Mouse (Mus musculus) myocyte (in vitro differentiated cells): ENCODE results near the gene Sh2d4b. TPM values are rescaled to one million over a fixed set of nuclear protein-coding genes. Genes with fewer than 3 reads are reported as not detected.

Experiments
- H3K27me3 ChIP-seq: one replicate; pipeline ENCODE4 v1.6.1; 2011; ENCODE audit not compliant: control insufficient read depth, insufficient read depth, insufficient read length
- H3K36me3 ChIP-seq: one replicate; pipeline ENCODE4 v1.6.1; 2011; ENCODE audit not compliant: control insufficient read depth, insufficient read depth
- H3K4me2 ChIP-seq: one replicate; pipeline ENCODE4 v1.6.1; 2011; ENCODE audit warnings: low read depth, control low read depth
- H3K4me3 ChIP-seq: one replicate; pipeline ENCODE4 v1.5.1; 2011; ENCODE audit warnings: mild to moderate bottlenecking, control low read depth, moderate library complexity
- H3K79me2 ChIP-seq: one replicate; pipeline ENCODE4 v1.6.1; 2011; ENCODE audit not compliant: control insufficient read depth, insufficient read depth
- H3ac ChIP-seq: one replicate; pipeline ENCODE4 v1.6.1; 2011; ENCODE audit not compliant: control insufficient read depth, insufficient read length
- CEBPB ChIP-seq: IDR thresholded peaks from 2 replicates; pipeline ENCODE4 v1.6.1; 2011; ENCODE audit warnings: mild to moderate bottlenecking, moderate library complexity; ENCODE audit not compliant: poor library complexity, insufficient read depth, severe bottlenecking
- E2F4 ChIP-seq: IDR thresholded peaks from one replicate; pipeline ENCODE4 v1.6.1; 2011; ENCODE audit warnings: mild to moderate bottlenecking, control low read depth, moderate library complexity; ENCODE audit not compliant: insufficient read depth
- MAX ChIP-seq: IDR thresholded peaks from one replicate; pipeline ENCODE4 v1.6.1; 2011; ENCODE audit warnings: low read depth, mild to moderate bottlenecking, control low read depth
- MYOD1 ChIP-seq, 3 experiments: IDR thresholded peaks; one replicate each; pipeline ENCODE4 v1.6.1; 2011; ENCODE audit warnings: control low read depth in 2 of 3, low read depth in 2 of 3, mild to moderate bottlenecking in 2 of 3, moderate library complexity in 1 of 3; ENCODE audit not compliant: insufficient read length in 2 of 3, control insufficient read depth in 1 of 3
- MYOG ChIP-seq, 3 experiments: IDR thresholded peaks; one replicate each; pipeline ENCODE4 v1.6.1; 2011; ENCODE audit warnings: control low read depth in 2 of 3, low read depth in 2 of 3, mild to moderate bottlenecking in 2 of 3; ENCODE audit not compliant: insufficient read length in 2 of 3, control insufficient read depth in 1 of 3, insufficient read depth in 1 of 3
- POLR2A ChIP-seq: IDR thresholded peaks from one replicate; pipeline ENCODE4 v1.6.1; 2011; ENCODE audit warnings: low read depth, mild to moderate bottlenecking, control low read depth, moderate library complexity; ENCODE audit not compliant: insufficient read length
- POLR2AphosphoS2 ChIP-seq: IDR thresholded peaks from one replicate; pipeline ENCODE4 v1.6.1; 2011; ENCODE audit warnings: low read depth, control low read depth; ENCODE audit not compliant: insufficient read length
- REST ChIP-seq: IDR thresholded peaks from one replicate; pipeline ENCODE4 v1.6.1; 2011; ENCODE audit warnings: mild to moderate bottlenecking, control low read depth, moderate library complexity; ENCODE audit not compliant: insufficient read depth, insufficient read length
- SRF ChIP-seq: IDR thresholded peaks from one replicate; pipeline ENCODE4 v1.6.1; 2011; ENCODE audit warnings: low read depth; ENCODE audit not compliant: control insufficient read depth, insufficient read length
- TCF12 ChIP-seq: IDR thresholded peaks from one replicate; pipeline ENCODE4 v1.6.1; 2011; ENCODE audit warnings: mild to moderate bottlenecking, control low read depth; ENCODE audit not compliant: poor library complexity, insufficient read depth, severe bottlenecking
- TCF3 ChIP-seq: IDR thresholded peaks from one replicate; pipeline ENCODE4 v1.6.1; 2011; ENCODE audit warnings: low read depth, control low read depth; ENCODE audit not compliant: insufficient read length
- USF1 ChIP-seq: IDR thresholded peaks from one replicate; pipeline ENCODE4 v1.6.1; 2011; ENCODE audit warnings: low read depth, mild to moderate bottlenecking, control low read depth, moderate library complexity
- polyA plus RNA-seq: library from polyadenylated mRNA; unstranded; fragments of >200 nt; fragmentation: generic; extraction: Trizol; gene quantifications from one replicate; pipeline ENCODE4 v1.2.1, GENCODE M21; 2012; ENCODE audit warnings: missing spikeins

Gene Sh2d4b
- polyA plus RNA-seq, 1 experiment, result 0.23 TPM

- Histone ChIP-seq H3K36me3 (no peaks in the 10 kb centered on the region), H3K4me3 (no peak overlapping the region), H3K4me2 (no peak overlapping the region), H3ac (no peak overlapping the region), H3K79me2 (no peaks in the 10 kb centered on the region), H3K27me3 (no peaks in the 10 kb centered on the region)
- TF ChIP-seq USF1 (no peak), E2F4 (no peak), SRF (no peak), CEBPB (no peak), MYOD1 (IDR thresholded peaks at IDR 0.05; ENCODE audit: control insufficient read depth in 1 of 3, insufficient read length in 2 of 3, low read depth in 2 of 3) (no peak), POLR2A (no peak), MAX (no peak), TCF12 (no peak), MYOG (IDR thresholded peaks at IDR 0.05; ENCODE audit: control insufficient read depth in 1 of 3, insufficient read depth in 1 of 3, insufficient read length in 2 of 3, low read depth in 2 of 3) (no peak), TCF3 (no peak), REST (no peak), POLR2AphosphoS2 (no peak)
Observed at GRCm38 (mm10) chr14:40893884-40894283, 818 bp upstream of the Sh2d4b start.

GRCm38 (mm10) chr14:40892326-40892825 lies 690 bp downstream of the Sh2d4b start:
- H3K36me3 ChIP-seq, result no peaks in the 10 kb centered on the region
- TF ChIP-seq TCF12, result no peak
- H3K4me2 ChIP-seq, result no peak overlapping the region
- H3K79me2 ChIP-seq, result no peaks in the 10 kb centered on the region
- no peaks in the 10 kb centered on the region for H3K27me3 ChIP-seq
- no peak overlapping the region for H3K4me3 ChIP-seq
- H3ac ChIP-seq, result no peak overlapping the region

GRCm38 (mm10) chr14:40891506-40891905 lies 1.6 kb downstream of the Sh2d4b start:
- Histone ChIP-seq H3K4me3 (no peak overlapping the region), H3ac (no peak overlapping the region)
- TF ChIP-seq REST, result no peak
- TF ChIP-seq USF1, result no peak
- TF ChIP-seq MAX, result no peak
- TF ChIP-seq CEBPB, result no peak
- no peak for TF ChIP-seq TCF3
- TF ChIP-seq MYOD1 (IDR thresholded peaks at IDR 0.05; ENCODE audit: control insufficient read depth in 1 of 3, insufficient read length in 2 of 3, low read depth in 2 of 3), result no peak
- TF ChIP-seq SRF, result no peak
- no peak for TF ChIP-seq POLR2AphosphoS2
- TF ChIP-seq TCF12, result no peak
- no peak for TF ChIP-seq MYOG (IDR thresholded peaks at IDR 0.05; ENCODE audit: control insufficient read depth in 1 of 3, insufficient read depth in 1 of 3, insufficient read length in 2 of 3, low read depth in 2 of 3)
- no peak for TF ChIP-seq POLR2A
- TF ChIP-seq E2F4, result no peak

GRCm38 (mm10) chr14:40889704-40890103 lies 3.4 kb downstream of the Sh2d4b start:
- H3K79me2 ChIP-seq, result no peaks in the 10 kb centered on the region
- H3K4me3 ChIP-seq, result no peak overlapping the region
- no peak overlapping the region for H3ac ChIP-seq
- H3K27me3 ChIP-seq, result no peaks in the 10 kb centered on the region
- no peak overlapping the region for H3K4me2 ChIP-seq
- H3K36me3 ChIP-seq, result no peaks in the 10 kb centered on the region
- TF ChIP-seq CEBPB (no peak), TCF12 (no peak), REST (no peak), MYOD1 (IDR thresholded peaks at IDR 0.05; ENCODE audit: control insufficient read depth in 1 of 3, insufficient read length in 2 of 3, low read depth in 2 of 3) (no peak), POLR2AphosphoS2 (no peak)

More at GRCm38 (mm10) chr14:40891506-40891905, 1.6 kb downstream of the Sh2d4b start:
- no peak overlapping the region for H3K4me2 ChIP-seq
- H3K27me3 ChIP-seq, result no peaks in the 10 kb centered on the region
- no peaks in the 10 kb centered on the region for H3K36me3 ChIP-seq
- H3K79me2 ChIP-seq, result no peaks in the 10 kb centered on the region

- H3K79me2 ChIP-seq, result no peaks in the 10 kb centered on the region
- no peaks in the 10 kb centered on the region for H3K27me3 ChIP-seq
- no peaks in the 10 kb centered on the region for H3K36me3 ChIP-seq
- no peak overlapping the region for H3K4me3 ChIP-seq
- H3K4me2 ChIP-seq, result no peak overlapping the region
- no peak overlapping the region for H3ac ChIP-seq
- TF ChIP-seq REST, result no peak
- TF ChIP-seq TCF3, result no peak
- TF ChIP-seq POLR2AphosphoS2, result no peak
- no peak for TF ChIP-seq E2F4
- no peak for TF ChIP-seq SRF
- no peak for TF ChIP-seq MYOD1 (IDR thresholded peaks at IDR 0.05; ENCODE audit: control insufficient read depth in 1 of 3, insufficient read length in 2 of 3, low read depth in 2 of 3)
- TF ChIP-seq MAX, result no peak
- TF ChIP-seq USF1, result no peak
- TF ChIP-seq TCF12, result no peak
- no peak for TF ChIP-seq CEBPB
- TF ChIP-seq POLR2A, result no peak
Observed at GRCm38 (mm10) chr14:40889181-40889580, 3.9 kb downstream of the Sh2d4b start.
